Mouse (Mus musculus) cortical plate, adult 2 months (tissue): ENCODE measurements around the gene Mau2. TPM values are rescaled to one million over a fixed set of nuclear protein-coding genes. Genes with fewer than 3 reads are reported as not detected.
"Not testable (repeated sequence)": the region's sequence is repeated elsewhere in the genome, so short reads cannot be mapped to it uniquely, and the experiment has no call there.

Source experiments
- H3K27ac ChIP-seq: fragments of 200-500 bp; 2 replicates; pipeline ENCODE4 v1.5.1; 2012; ENCODE audit warnings: low read length, control low read depth, inconsistent platforms; ENCODE audit not compliant: insufficient read depth
- H3K4me1 ChIP-seq: fragments of 200-500 bp; 2 replicates; pipeline ENCODE4 v1.6.1; 2011; ENCODE audit warnings: low read length; ENCODE audit not compliant: control insufficient read depth, insufficient read depth
- H3K4me3 ChIP-seq: fragments of 200-500 bp; 2 replicates; pipeline ENCODE4 v1.5.1; 2011; ENCODE audit warnings: mild to moderate bottlenecking, low read length, control low read depth; ENCODE audit not compliant: insufficient read depth
- CTCF ChIP-seq: fragments of 200-500 bp; IDR thresholded peaks from 2 replicates; pipeline ENCODE4 v1.5.1; 2011; ENCODE audit warnings: mild to moderate bottlenecking, control low read depth, low read length; ENCODE audit not compliant: insufficient read depth; ENCODE audit errors: extremely low read depth
- POLR2A ChIP-seq: fragments of 200-500 bp; IDR thresholded peaks from 2 replicates; pipeline ENCODE4 v1.6.1; 2011; ENCODE audit warnings: mild to moderate bottlenecking, low read length, control low read depth; ENCODE audit not compliant: insufficient read depth; ENCODE audit errors: extremely low read depth
- polyA plus RNA-seq: library from polyadenylated mRNA; depleted of rRNA; stranded (reverse); fragments of >200 nt; gene quantifications from 2 replicates; pipeline ENCODE4 v1.2.3, GENCODE M21; 2012

Mau2 gene
- polyA plus RNA-seq, 1 experiment = 80.5 TPM

GRCm38 (mm10) chr8:70026151-70026550 is 16.4 kb downstream of the Mau2 start:
- Histone ChIP-seq H3K27ac (no peak overlapping the region), H3K4me3 (no peak overlapping the region)
- TF ChIP-seq CTCF (no peak), POLR2A (no peak)

GRCm38 (mm10) chr8:70023596-70023995 is 18.9 kb downstream of the Mau2 start:
- H3K27ac ChIP-seq = no peak overlapping the region
- no peak overlapping the region for H3K4me3 ChIP-seq
- no peaks in the 10 kb centered on the region for H3K4me1 ChIP-seq
- TF ChIP-seq CTCF (no peak), POLR2A (no peak)

More at GRCm38 (mm10) chr8:70026151-70026550, 16.4 kb downstream of the Mau2 start:
- no peaks in the 10 kb centered on the region for H3K4me1 ChIP-seq

- no peak for TF ChIP-seq CTCF
- TF ChIP-seq POLR2A = no peak
- Histone ChIP-seq H3K27ac (no peak overlapping the region), H3K4me3 (no peak overlapping the region), H3K4me1 (no peaks in the 10 kb centered on the region)
Measured at GRCm38 (mm10) chr8:70015017-70015416, 27.5 kb downstream of the Mau2 start.

- H3K27ac ChIP-seq = no peak overlapping the region
- TF ChIP-seq CTCF = no peak
- no peak for TF ChIP-seq POLR2A
- H3K4me1 ChIP-seq = no peaks in the 10 kb centered on the region
- H3K4me3 ChIP-seq = no peak overlapping the region
Measured at GRCm38 (mm10) chr8:70012763-70013162, 29.8 kb downstream of the Mau2 start.

- TF ChIP-seq POLR2A (no peak), CTCF (no peak)
- H3K4me3 ChIP-seq = no peak overlapping the region
- H3K4me1 ChIP-seq = no peaks in the 10 kb centered on the region
- no peak overlapping the region for H3K27ac ChIP-seq
Measured at GRCm38 (mm10) chr8:70012350-70012749, 30.2 kb downstream of the Mau2 start.

GRCm38 (mm10) chr8:70010796-70011195 is 31.7 kb downstream of the Mau2 start:
- H3K27ac ChIP-seq, H3K4me1 ChIP-seq, H3K4me3 ChIP-seq: not testable (repeated sequence)

GRCm38 (mm10) chr8:70005178-70005577 is 37.4 kb downstream of the Mau2 start:
- no peaks in the 10 kb centered on the region for H3K4me1 ChIP-seq
- TF ChIP-seq POLR2A (no peak), CTCF (no peak)
- no peak overlapping the region for H3K4me3 ChIP-seq

GRCm38 (mm10) chr8:70004345-70004744 is 38.2 kb downstream of the Mau2 start:
- H3K4me3 ChIP-seq = no peak overlapping the region
- H3K27ac ChIP-seq = no peak overlapping the region
- no peak for TF ChIP-seq POLR2A
- no peak for TF ChIP-seq CTCF
- no peaks in the 10 kb centered on the region for H3K4me1 ChIP-seq

More at GRCm38 (mm10) chr8:70005178-70005577, 37.4 kb downstream of the Mau2 start:
- H3K27ac ChIP-seq = no peak overlapping the region

- Histone ChIP-seq H3K4me3 (no peak overlapping the region), H3K27ac (no peak overlapping the region), H3K4me1 (no peaks in the 10 kb centered on the region)
- no peak for TF ChIP-seq POLR2A
- TF ChIP-seq CTCF = no peak
Measured at GRCm38 (mm10) chr8:70003204-70003657, 39.3 kb downstream of the Mau2 start.

GRCm38 (mm10) chr8:70001892-70002191 is 40.7 kb downstream of the Mau2 start:
- H3K4me3 ChIP-seq, H3K4me1 ChIP-seq, H3K27ac ChIP-seq: not testable (repeated sequence)

GRCm38 (mm10) chr8:70001176-70001891 is 41.2 kb downstream of the Mau2 start:
- no peak overlapping the region for H3K27ac ChIP-seq
- H3K4me3 ChIP-seq = no peak overlapping the region
- TF ChIP-seq CTCF (peak; percentile 49), POLR2A (no peak)
- no peaks in the 10 kb centered on the region for H3K4me1 ChIP-seq
